Mouse (Mus musculus): Measurements from ENCODE around the gene Parva.

Parva gene

GRCm38 (mm10) chr7:112511309-112511708, 84.0 kb downstream of the Parva start:
- no peak for DNase-seq (ENCODE audit: extremely low spot score)

GRCm38 (mm10) chr7:112512257-112512656, 85.0 kb downstream of the Parva start:
- no peak for DNase-seq (ENCODE audit: extremely low spot score)

- no peak for DNase-seq (ENCODE audit: extremely low spot score)
Measured at GRCm38 (mm10) chr7:112512895-112513294, 85.6 kb downstream of the Parva start.

GRCm38 (mm10) chr7:112514636-112515193, 87.4 kb downstream of the Parva start:
- DNase-seq (ENCODE audit: extremely low spot score), result no peak

- DNase-seq (ENCODE audit: extremely low spot score), result no peak
Measured at GRCm38 (mm10) chr7:112525465-112525864, 98.2 kb downstream of the Parva start.

GRCm38 (mm10) chr7:112526226-112526625, 98.9 kb downstream of the Parva start:
- DNase-seq (ENCODE audit: extremely low spot score), result no peak

- DNase-seq (ENCODE audit: extremely low spot score), result no peak
Measured at GRCm38 (mm10) chr7:112527230-112527629, 99.9 kb downstream of the Parva start.

GRCm38 (mm10) chr7:112528059-112528458, 100.8 kb downstream of the Parva start:
- DNase-seq (ENCODE audit: extremely low spot score), result no peak

GRCm38 (mm10) chr7:112528582-112529360, 101.5 kb downstream of the Parva start:
- DNase-seq (ENCODE audit: extremely low spot score), result no peak

GRCm38 (mm10) chr7:112530924-112531323, 103.6 kb downstream of the Parva start:
- no peak for DNase-seq (ENCODE audit: extremely low spot score)

GRCm38 (mm10) chr7:112534148-112534547, 106.8 kb downstream of the Parva start:
- no peak for DNase-seq (ENCODE audit: extremely low spot score)

GRCm38 (mm10) chr7:112535408-112535921, 108.2 kb downstream of the Parva start:
- DNase-seq (ENCODE audit: extremely low spot score), result peak; percentile 39

- no peak for DNase-seq (ENCODE audit: extremely low spot score)
Measured at GRCm38 (mm10) chr7:112549136-112549535, 121.8 kb downstream of the Parva start.

- DNase-seq (ENCODE audit: extremely low spot score), result no peak
Measured at GRCm38 (mm10) chr7:112561504-112561903, 134.2 kb downstream of the Parva start.

- no peak for DNase-seq (ENCODE audit: extremely low spot score)
Measured at GRCm38 (mm10) chr7:112567004-112567403, 139.7 kb downstream of the Parva start.

- DNase-seq (ENCODE audit: extremely low spot score), result no peak
Measured at GRCm38 (mm10) chr7:112568961-112569360, 141.7 kb downstream of the Parva start.

- DNase-seq (ENCODE audit: extremely low spot score), result no peak
Measured at GRCm38 (mm10) chr7:112581621-112582020, 154.3 kb downstream of the Parva start.

- DNase-seq (ENCODE audit: extremely low spot score), result no peak
Measured at GRCm38 (mm10) chr7:112582882-112583405, 155.6 kb downstream of the Parva start.

- DNase-seq (ENCODE audit: extremely low spot score), result no peak
Measured at GRCm38 (mm10) chr7:112587449-112587848, 160.1 kb downstream of the Parva start.

- DNase-seq (ENCODE audit: extremely low spot score), result no peak
Measured at GRCm38 (mm10) chr7:112589530-112589929, 162.2 kb downstream of the Parva start.

- no peak for DNase-seq (ENCODE audit: extremely low spot score)
Measured at GRCm38 (mm10) chr7:112593586-112593985, 166.3 kb downstream of the Parva start.

GRCm38 (mm10) chr7:112595226-112595850, 168.0 kb downstream of the Parva start:
- no peak for DNase-seq (ENCODE audit: extremely low spot score)

All from embryo, embryonic 9.5 days (tissue).